Mouse (Mus musculus): ENCODE measurements around the gene Pawr.

Pawr gene

GRCm38 (mm10) chr10:108389178-108389926, 57.4 kb downstream of the Pawr start:
- no peak for DNase-seq (ENCODE audit: low read depth in 2 of 2, low spot score in 2 of 2)

- no peak for DNase-seq (ENCODE audit: low read depth in 2 of 2, low spot score in 2 of 2)
Observed at GRCm38 (mm10) chr10:108389927-108390287, 58.0 kb downstream of the Pawr start.

- no peak for DNase-seq (ENCODE audit: low read depth in 2 of 2, low spot score in 2 of 2)
Observed at GRCm38 (mm10) chr10:108391370-108391902, 59.5 kb downstream of the Pawr start.

- DNase-seq (ENCODE audit: low read depth in 2 of 2, low spot score in 2 of 2): no peak
Observed at GRCm38 (mm10) chr10:108392151-108392550, 60.2 kb downstream of the Pawr start.

- DNase-seq (ENCODE audit: low read depth in 2 of 2, low spot score in 2 of 2): no peak
Observed at GRCm38 (mm10) chr10:108394306-108394705, 62.4 kb downstream of the Pawr start.

GRCm38 (mm10) chr10:108395229-108395628, 63.3 kb downstream of the Pawr start:
- DNase-seq (ENCODE audit: low read depth in 2 of 2, low spot score in 2 of 2): no peak

- no peak for DNase-seq (ENCODE audit: low read depth in 2 of 2, low spot score in 2 of 2)
Observed at GRCm38 (mm10) chr10:108395647-108396046, 63.7 kb downstream of the Pawr start.

GRCm38 (mm10) chr10:108402751-108403150, 70.8 kb downstream of the Pawr start:
- DNase-seq (ENCODE audit: low read depth in 2 of 2, low spot score in 2 of 2): no peak

GRCm38 (mm10) chr10:108403366-108403865, 71.5 kb downstream of the Pawr start:
- DNase-seq (ENCODE audit: low read depth in 2 of 2, low spot score in 2 of 2): no peak

GRCm38 (mm10) chr10:108404087-108404486, 72.2 kb downstream of the Pawr start:
- no peak for DNase-seq (ENCODE audit: low read depth in 2 of 2, low spot score in 2 of 2)

GRCm38 (mm10) chr10:108405076-108405475, 73.2 kb downstream of the Pawr start:
- no peak for DNase-seq (ENCODE audit: low read depth in 2 of 2, low spot score in 2 of 2)

GRCm38 (mm10) chr10:108405931-108406330, 74.0 kb downstream of the Pawr start:
- no peak for DNase-seq (ENCODE audit: low read depth in 2 of 2, low spot score in 2 of 2)

- DNase-seq (ENCODE audit: low read depth in 2 of 2, low spot score in 2 of 2): no peak
Observed at GRCm38 (mm10) chr10:108406798-108407754, 75.2 kb downstream of the Pawr start.

- no peak for DNase-seq (ENCODE audit: low read depth in 2 of 2, low spot score in 2 of 2)
Observed at GRCm38 (mm10) chr10:108408025-108408424, 76.1 kb downstream of the Pawr start.

- no peak for DNase-seq (ENCODE audit: low read depth in 2 of 2, low spot score in 2 of 2)
Observed at GRCm38 (mm10) chr10:108408437-108408836, 76.5 kb downstream of the Pawr start.

- no peak for DNase-seq (ENCODE audit: low read depth in 2 of 2, low spot score in 2 of 2)
Observed at GRCm38 (mm10) chr10:108408986-108409385, 77.1 kb downstream of the Pawr start.

GRCm38 (mm10) chr10:108409529-108409928, 77.6 kb downstream of the Pawr start:
- DNase-seq (ENCODE audit: low read depth in 2 of 2, low spot score in 2 of 2): no peak

- no peak for DNase-seq (ENCODE audit: low read depth in 2 of 2, low spot score in 2 of 2)
Observed at GRCm38 (mm10) chr10:108414936-108415635, 83.2 kb downstream of the Pawr start.

GRCm38 (mm10) chr10:108417448-108417847, 85.5 kb downstream of the Pawr start:
- DNase-seq (ENCODE audit: low read depth in 2 of 2, low spot score in 2 of 2): no peak

GRCm38 (mm10) chr10:108430553-108430952, 98.6 kb downstream of the Pawr start:
- DNase-seq (ENCODE audit: low read depth in 2 of 2, low spot score in 2 of 2): no peak

GRCm38 (mm10) chr10:108432194-108432593, 100.3 kb downstream of the Pawr start:
- no peak for DNase-seq (ENCODE audit: low read depth in 2 of 2, low spot score in 2 of 2)

Measured in CD8-positive naive resting alpha-beta T cell, adult 2 months (primary cell).